Mouse (Mus musculus) small intestine, adult 2 months (tissue): ENCODE measurements around the gene Zfp385b. TPM values are rescaled to one million over a fixed set of nuclear protein-coding genes. Genes with fewer than 3 reads are reported as not detected.
"Not testable (repeated sequence)": the region's sequence is repeated elsewhere in the genome, so short reads cannot be mapped to it uniquely, and the experiment has no call there.

Source experiments
- H3K27ac ChIP-seq: fragments of 200-500 bp; 2 replicates; pipeline ENCODE4 v1.5.1; 2012; ENCODE audit warnings: low read depth, low read length, control low read depth, inconsistent platforms; ENCODE audit not compliant: insufficient read depth
- H3K27me3 ChIP-seq: fragments of 200-500 bp; 2 replicates; pipeline ENCODE4 v1.6.1; 2012; ENCODE audit warnings: mild to moderate bottlenecking, moderate library complexity, low read length, inconsistent platforms; ENCODE audit not compliant: control insufficient read depth, insufficient read depth
- H3K36me3 ChIP-seq: fragments of 200-500 bp; 2 replicates; pipeline ENCODE4 v1.6.1; 2012; ENCODE audit warnings: mild to moderate bottlenecking, low read length, control low read depth, inconsistent platforms; ENCODE audit not compliant: control insufficient read depth, insufficient read depth
- H3K4me1 ChIP-seq: fragments of 200-500 bp; 2 replicates; pipeline ENCODE4 v1.6.1; 2012; ENCODE audit warnings: low read length, inconsistent platforms, mixed read lengths; ENCODE audit not compliant: control insufficient read depth, insufficient read depth, insufficient read length
- H3K4me3 ChIP-seq: fragments of 200-500 bp; 2 replicates; pipeline ENCODE4 v1.5.1; 2012; ENCODE audit warnings: low read depth, mild to moderate bottlenecking, control low read depth, inconsistent platforms, low read length, moderate library complexity
- CTCF ChIP-seq: fragments of 200-500 bp; IDR thresholded peaks from 2 replicates; pipeline ENCODE4 v1.5.1; 2012; ENCODE audit warnings: low read depth, mild to moderate bottlenecking, control low read depth, inconsistent platforms, low read length, moderate library complexity, mixed read lengths; ENCODE audit not compliant: insufficient replicate concordance, insufficient read length; ENCODE audit errors: extremely low read depth
- POLR2A ChIP-seq: fragments of 200-500 bp; IDR thresholded peaks from 2 replicates; pipeline ENCODE4 v1.6.1; 2012; ENCODE audit warnings: low read depth, mild to moderate bottlenecking, control low read depth, inconsistent platforms, low read length, moderate library complexity
- WGBS: fragments of 180-500 bp; shearing (Covaris S2); methylation state at CpG from one replicate; pipeline ENCODE4 v1.1.7; 2018; 5-methylcytosine and 5-hydroxymethylcytosine counted together
- polyA plus RNA-seq: library from polyadenylated mRNA; depleted of rRNA; stranded (reverse); fragments of >200 nt; gene quantifications from 2 replicates; pipeline ENCODE4 v1.2.3, GENCODE M21; 2012

Zfp385b gene
- polyA plus RNA-seq, 1 experiment, result 3.4 TPM

DNA sequence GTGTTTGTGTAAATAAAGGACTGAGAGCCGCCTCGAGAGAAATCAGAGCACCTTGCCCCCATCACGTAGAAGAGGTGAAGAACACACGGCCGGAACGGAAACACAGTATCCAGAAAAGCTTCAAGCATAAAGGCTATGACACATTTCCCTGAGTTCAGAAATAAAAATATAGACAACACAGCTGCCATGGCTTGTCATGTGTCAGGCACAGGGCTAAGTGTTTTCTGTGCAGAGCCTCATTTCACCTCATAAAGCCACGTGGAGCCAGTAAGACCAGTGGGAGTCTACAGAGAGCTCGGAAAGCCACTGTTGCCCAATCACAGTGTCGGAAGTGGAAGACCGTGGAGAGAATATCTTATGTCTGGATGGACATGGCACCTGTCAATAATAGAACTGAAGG lies 358.0 kb downstream of the Zfp385b start:
- TF ChIP-seq CTCF (no peak), POLR2A (no peak)
- Histone ChIP-seq H3K4me3 (no peak overlapping the region), H3K27ac (no peak overlapping the region), H3K4me1 (no peaks in the 10 kb centered on the region), H3K36me3 (no peaks in the 10 kb centered on the region), H3K27me3 (no peaks in the 10 kb centered on the region)
- WGBS, result 78% methylated on average over 10 of the region's 10 CpGs

DNA sequence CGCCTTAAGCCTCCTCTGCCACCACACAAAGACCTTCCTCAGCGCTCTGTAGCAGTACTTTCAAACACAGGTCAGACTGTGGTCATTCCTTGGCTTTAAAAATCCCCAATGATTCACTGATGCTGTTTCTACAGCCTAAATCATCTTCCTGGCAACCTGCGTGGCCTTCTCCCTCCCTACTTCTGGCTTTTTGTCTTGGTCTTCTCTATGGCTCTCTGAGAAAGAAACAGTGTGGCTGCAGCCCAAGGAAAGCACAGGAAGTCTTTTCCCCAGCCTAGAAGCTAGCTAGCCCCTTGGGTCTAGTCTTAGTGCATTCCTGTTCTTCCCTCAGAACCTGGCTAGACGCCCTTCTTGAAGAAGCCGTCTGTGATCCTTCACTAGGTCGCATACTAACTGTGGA lies 359.4 kb downstream of the Zfp385b start:
- WGBS, result 82% methylated on average over 6 of the region's 6 CpGs
- Histone ChIP-seq H3K27me3 (no peaks in the 10 kb centered on the region), H3K4me1 (no peaks in the 10 kb centered on the region), H3K27ac (no peak overlapping the region), H3K4me3 (no peak overlapping the region), H3K36me3 (no peaks in the 10 kb centered on the region)
- TF ChIP-seq POLR2A (no peak), CTCF (no peak)

DNA sequence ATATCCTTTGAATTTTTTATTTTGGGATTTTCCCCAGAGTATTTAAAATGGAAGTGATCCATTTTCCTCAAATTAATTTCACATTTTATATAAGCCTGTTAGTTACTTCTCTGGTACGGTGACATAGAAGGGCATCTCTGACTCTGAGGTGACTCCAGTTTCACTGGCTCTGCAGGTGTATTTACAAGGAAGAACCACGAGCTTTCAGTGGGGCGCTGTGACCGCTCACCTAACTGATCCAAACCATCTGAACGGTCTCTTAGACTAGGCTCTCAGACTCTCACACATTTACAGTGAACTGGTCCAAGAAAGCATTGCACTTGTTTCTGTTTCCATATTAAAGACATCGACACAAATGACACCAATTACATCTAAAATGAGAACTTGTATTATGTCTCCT lies 361.0 kb downstream of the Zfp385b start:
- no peak overlapping the region for H3K4me3 ChIP-seq
- no peaks in the 10 kb centered on the region for H3K4me1 ChIP-seq
- WGBS, result 90% methylated on average over 6 of the region's 6 CpGs
- H3K27me3 ChIP-seq, result no peaks in the 10 kb centered on the region
- TF ChIP-seq POLR2A (no peak), CTCF (no peak)
- H3K36me3 ChIP-seq, result no peaks in the 10 kb centered on the region
- H3K27ac ChIP-seq, result no peak overlapping the region

DNA sequence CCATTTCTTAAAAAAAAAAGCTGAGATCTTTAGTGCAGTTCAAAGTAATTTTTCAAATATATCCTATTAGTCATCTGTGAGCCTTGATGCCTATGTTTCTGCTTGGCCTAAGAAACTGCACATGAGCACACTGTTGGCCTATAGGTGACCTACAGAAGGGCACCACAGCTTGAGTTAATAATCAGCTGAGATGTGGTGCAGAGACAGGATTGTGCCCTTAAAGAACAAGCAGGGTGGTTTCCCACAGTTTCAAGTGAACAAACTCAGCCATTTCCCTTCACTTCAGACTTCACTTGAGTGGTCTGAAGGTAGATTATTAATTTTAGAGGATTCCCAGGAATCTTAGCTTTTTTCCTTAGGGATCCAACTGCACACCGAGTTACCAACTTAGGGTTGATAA lies 362.3 kb downstream of the Zfp385b start:
- no peaks in the 10 kb centered on the region for H3K4me1 ChIP-seq
- H3K27me3 ChIP-seq, result no peaks in the 10 kb centered on the region
- H3K27ac ChIP-seq, result no peak overlapping the region
- WGBS, result 41% methylated on average over 1 of the region's 1 CpGs
- no peaks in the 10 kb centered on the region for H3K36me3 ChIP-seq
- H3K4me3 ChIP-seq, result no peak overlapping the region
- TF ChIP-seq POLR2A (no peak), CTCF (no peak)

DNA sequence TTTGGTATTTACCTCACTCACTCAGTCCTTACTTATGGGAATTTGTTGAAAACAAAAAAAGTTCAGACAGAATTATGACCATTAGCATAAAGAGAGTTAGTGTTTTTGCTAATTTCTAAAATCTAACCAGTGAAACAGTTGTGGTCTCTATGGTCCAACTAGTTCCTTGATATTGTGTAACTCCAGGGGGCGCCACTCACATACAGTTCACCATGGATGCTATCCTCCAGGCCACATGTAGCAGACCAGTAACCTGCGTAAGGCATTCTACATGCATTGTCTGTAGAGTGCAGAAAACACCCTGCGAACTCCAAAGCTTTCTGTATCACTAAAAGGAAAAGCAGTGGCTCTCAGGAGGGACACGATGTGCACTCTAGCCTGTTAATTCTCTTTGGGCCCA lies 362.8 kb downstream of the Zfp385b start:
- no peak for TF ChIP-seq POLR2A
- TF ChIP-seq CTCF, result peak; percentile 37; the same call in 1 of the 2 replicates
- Histone ChIP-seq H3K36me3 (no peaks in the 10 kb centered on the region), H3K27ac (no peak overlapping the region), H3K4me1 (no peaks in the 10 kb centered on the region), H3K4me3 (no peak overlapping the region), H3K27me3 (no peaks in the 10 kb centered on the region)
- WGBS, result 37% methylated on average over 4 of the region's 4 CpGs

DNA sequence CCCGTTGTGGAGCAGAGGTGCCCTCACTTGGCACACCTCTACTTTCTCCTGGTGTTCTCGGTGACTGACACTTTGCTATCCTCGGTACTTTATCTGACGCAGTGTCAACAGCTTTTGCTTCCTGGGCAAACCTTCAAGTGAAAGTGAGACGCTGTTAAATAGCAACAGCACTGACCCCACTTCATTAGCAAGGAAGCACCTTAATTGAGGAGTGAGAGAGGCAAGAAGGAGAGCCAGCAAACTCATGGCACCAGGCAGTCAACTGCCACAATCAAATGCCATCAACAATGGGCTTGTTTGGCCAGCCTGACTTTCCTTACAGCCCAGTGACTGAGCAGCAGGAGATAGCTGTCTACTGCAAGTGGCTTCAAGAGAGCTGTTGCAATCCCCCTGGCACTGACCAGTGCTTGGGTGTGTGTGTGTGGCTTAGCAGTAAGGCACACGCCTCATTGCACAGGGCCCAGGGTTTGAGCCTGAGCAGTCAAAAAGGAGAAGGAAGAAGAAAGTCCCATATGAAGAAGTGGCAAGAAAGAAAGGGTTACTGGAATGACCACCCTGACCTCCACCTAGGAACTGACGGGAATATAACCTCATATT lies 365.0 kb downstream of the Zfp385b start:
- no peak overlapping the region for H3K27ac ChIP-seq
- no peaks in the 10 kb centered on the region for H3K4me1 ChIP-seq
- no peak overlapping the region for H3K4me3 ChIP-seq
- no peaks in the 10 kb centered on the region for H3K27me3 ChIP-seq
- no peaks in the 10 kb centered on the region for H3K36me3 ChIP-seq
- TF ChIP-seq CTCF (no peak), POLR2A (no peak)
- WGBS, result 44% methylated on average over 7 of the region's 7 CpGs

DNA sequence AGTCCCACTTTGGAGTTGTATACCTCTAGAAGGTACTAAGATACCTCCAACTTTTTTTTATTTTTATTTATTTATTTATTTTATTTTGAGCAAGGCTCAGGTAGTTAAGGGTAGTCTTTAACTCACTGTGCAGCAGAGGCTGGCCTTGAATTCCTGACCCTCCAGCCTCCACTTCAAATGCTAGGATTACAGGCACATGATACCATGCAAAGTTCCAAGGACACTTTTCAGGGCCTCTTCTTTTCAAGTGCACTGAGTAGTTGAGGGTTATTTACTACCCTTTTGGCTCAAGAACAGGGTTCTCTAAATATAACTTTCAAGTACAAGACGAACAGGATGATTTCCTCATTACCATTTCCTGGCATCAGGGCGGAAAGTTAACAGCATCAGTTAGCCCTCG lies 365.7 kb downstream of the Zfp385b start:
- TF ChIP-seq POLR2A (no peak), CTCF (no peak)

DNA sequence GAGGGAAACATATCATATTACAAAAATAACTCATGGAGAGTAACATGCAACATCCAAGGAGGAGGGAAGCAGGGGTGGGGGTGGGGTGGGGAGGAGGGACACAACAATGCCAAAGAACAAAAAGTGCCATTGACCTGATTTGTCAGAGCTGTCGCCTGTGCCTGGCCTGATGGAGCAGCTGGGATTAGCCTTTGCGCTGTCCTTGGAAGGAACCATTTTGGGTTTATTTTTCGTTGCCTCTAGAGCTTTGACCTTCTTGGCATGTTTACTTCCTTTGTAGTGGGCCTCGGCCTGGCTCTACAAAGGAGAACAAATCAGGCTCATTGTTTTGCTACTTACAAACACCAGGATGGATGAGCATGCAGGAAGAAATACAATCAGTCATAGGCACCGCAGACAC lies 369.4 kb downstream of the Zfp385b start:
- H3K4me3 ChIP-seq, H3K27me3 ChIP-seq, H3K4me1 ChIP-seq, H3K27ac ChIP-seq, H3K36me3 ChIP-seq: not testable (repeated sequence)
- 70% methylated on average over 5 of the region's 5 CpGs for WGBS

More for the DNA sequence above, 365.7 kb downstream of the Zfp385b start:
- WGBS, result 22% methylated on average over 3 of the region's 3 CpGs
- no peak overlapping the region for H3K4me3 ChIP-seq
- H3K27me3 ChIP-seq, result no peaks in the 10 kb centered on the region
- H3K27ac ChIP-seq, result no peak overlapping the region
- H3K4me1 ChIP-seq, result no peaks in the 10 kb centered on the region
- H3K36me3 ChIP-seq, result no peaks in the 10 kb centered on the region
